Mouse (Mus musculus): ENCODE measurements around the gene Msx1.

Gene Msx1

DNA sequence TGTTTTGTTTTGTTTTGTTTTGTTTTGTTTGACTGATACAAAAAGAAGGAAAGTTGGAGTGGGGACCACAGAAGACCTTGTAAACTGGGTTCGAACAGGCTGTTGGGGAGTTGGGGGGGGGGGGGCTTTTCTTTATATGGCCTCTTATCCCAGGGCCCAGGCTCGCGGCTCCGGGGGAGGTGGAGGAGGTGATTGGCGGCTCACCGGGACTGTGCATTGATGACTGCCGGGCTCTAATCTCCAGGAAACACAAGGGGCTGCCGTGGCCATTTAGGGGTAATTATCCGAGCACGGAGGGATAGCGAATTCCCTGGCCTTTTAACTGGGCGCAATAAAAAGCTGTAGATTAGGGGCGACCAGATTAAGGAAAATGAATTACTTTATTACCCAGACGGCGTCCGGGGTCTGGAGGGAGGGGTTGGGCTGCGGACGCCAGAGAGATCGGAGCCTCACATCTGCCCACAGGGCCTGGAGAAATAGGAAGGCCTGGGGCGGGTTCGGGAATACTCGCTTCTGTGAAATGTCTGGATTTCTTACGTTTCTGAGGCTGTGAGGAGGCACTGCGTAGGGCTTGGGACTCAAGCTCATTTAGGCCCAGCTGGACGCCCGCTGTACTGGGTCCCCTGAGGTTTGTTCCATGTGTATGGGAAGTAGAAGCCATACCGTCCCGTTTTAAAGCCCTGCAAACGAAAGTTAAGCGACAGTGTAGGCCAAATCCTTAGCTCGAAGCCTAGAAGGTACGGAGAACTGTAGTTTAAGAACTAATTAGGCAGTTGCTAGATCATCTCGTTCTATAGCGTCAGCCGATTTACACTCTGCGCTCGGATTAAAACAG, 1.4 kb upstream of the Msx1 start:
- DNase-seq (ENCODE audit: low read depth, low spot score) = no peak

DNA sequence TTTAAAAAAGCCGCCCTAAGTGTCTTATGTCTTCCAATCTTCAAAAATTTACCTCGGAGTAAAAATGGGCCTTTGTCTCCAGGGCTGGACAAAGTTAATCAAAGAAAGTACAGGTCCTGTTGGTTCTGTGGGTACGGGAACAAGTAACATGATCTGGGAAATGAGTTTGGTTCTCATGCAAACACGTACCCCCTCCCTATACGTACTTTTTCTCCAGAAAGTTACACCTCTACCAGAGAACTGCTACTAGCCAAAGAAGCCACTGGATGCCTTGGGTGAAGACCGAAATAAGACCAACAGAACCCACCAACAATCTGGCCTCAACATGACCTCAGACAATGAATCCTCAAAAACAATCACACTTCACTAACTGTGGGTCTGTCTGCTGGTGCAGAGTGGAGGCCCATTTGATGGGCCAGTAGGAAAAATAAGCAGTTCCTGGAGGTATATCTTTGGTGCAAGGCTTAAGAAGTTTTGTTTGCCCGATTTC, 773 bp upstream of the Msx1 start:
- DNase-seq (ENCODE audit: low read depth, low spot score) = no peak

DNA sequence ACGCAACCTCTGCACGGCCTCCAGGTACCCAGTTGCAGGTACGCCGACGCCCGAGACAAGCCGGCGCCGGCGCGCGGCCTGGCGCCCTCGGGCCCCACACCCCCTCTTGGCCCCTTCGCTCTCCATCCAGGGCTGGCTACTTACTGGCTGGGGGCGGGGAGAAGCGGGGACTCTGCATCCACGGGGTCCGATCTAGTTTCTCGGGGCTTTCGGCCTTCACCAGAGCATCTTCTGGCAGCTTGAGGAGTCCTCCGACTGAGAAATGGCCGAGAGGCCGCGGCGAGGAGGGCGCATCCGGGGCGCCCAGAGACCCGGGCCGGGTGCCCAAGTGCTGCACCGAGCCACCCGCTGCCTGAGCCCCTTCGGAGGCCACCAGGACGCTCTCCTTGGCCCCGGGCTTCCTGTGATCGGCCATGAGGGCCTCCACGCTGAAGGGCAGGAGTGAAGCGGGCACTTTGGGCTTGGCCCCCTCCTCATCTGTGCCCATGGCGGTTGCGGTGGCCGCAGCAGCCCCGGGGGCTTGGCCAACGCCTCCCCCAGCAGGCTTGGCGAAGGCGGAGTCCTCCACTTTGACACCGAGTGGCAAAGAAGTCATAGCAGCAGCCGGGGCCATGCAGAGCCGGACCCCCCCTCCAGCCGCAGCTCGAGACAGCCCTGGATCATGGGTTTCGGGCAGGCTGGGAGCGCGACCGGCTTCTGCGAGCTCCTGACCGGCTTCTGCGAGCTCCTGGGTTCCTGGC, 492 bp downstream of the Msx1 start:
- DNase-seq (ENCODE audit: low read depth, low spot score) = no peak

DNA sequence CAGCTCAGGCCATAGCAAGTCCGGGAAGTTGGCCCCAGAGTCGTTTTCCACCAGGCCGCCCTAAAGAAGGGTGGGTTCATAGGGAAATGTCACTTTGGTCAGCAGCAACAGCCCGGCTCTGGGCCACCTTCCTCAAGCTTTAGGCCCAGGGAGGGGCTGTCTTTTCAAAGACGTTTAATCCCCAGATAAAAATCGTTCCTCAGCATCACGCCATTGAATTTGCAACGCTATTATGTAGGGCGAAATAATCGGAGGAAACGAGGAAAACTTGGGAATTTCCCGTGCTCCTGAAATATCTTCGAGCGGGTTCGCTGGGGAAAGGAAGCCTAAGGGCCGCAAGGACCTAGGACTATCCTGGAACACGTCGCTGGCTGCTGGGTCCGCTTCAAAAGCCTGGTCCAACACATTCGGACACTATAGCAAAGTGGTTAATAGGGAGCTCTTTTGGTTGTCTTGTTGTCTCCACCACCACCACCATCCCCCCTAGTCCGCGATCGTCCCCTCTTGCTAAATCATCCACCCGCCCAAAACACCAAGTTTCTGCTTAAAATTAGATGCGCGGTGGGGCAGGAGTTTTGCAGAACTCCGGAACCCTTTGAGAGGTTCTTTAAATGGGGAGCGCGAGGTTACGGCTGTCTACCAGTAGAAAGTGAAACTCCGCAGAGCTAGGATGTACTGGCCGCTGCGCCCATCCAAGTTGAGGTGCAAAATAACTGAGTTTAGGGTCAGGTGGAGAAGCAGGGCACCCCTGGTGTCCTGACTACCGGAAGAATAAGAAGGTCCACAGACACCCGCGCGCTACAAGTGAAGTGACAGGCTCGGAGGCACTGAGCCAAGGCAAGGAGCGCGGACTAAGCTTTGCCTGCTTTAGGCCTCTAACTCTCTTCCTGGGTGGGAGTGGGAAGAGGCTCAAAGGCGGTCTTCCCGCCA, 1.3 kb downstream of the Msx1 start:
- no peak for DNase-seq (ENCODE audit: low read depth, low spot score)

DNA sequence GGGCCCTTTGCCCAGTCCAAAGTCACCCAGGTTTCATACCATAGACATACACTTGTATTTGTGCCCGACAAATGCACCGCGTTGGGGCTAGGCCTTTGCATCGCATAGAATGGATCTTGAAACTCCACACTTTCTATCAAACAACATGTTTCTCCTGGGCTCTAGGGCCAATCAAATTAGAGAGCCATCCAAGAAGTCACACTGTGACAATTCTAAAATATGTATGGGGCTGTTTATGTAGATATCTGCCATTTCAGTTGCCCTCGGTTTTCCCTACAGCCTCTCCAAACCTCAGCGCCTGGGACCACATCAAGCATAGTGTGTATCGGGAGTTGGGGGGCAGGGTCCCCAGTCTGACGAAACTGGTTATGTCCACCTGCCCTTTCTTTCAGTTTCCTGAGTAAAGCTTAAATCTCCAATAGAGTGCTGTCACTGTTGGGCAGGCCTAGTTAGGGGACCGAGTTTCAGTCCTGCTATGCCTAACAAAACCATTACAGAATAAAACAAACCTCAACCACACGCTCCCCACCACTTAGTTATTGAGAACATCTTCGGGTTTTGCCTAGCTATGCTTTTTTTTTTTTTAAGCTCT, 2.2 kb downstream of the Msx1 start:
- no peak for DNase-seq (ENCODE audit: low read depth, low spot score)

DNA sequence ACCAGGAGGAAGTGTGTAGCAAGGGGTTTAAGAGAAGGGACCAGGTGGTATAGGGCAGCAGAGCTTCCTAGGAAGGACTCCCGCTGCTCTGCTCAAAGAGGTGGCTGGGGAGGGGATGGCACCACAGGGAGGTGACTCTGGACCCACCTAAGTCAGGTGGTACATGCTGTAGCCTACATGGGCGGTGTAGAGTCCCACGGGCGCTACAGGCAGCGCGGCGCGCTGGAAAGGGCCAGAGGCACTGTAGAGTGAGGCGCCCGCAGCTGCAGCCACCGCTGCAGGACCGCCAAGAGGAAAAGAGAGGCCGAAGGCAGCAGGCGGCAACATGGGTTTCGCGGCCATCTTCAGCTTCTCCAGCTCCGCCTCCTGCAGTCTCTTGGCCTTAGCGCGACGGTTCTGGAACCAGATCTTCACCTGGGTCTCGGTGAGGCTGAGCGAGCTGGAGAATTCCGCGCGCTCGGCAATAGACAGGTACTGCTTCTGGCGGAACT, 3.2 kb downstream of the Msx1 start:
- no peak for DNase-seq (ENCODE audit: low read depth, low spot score)

DNA sequence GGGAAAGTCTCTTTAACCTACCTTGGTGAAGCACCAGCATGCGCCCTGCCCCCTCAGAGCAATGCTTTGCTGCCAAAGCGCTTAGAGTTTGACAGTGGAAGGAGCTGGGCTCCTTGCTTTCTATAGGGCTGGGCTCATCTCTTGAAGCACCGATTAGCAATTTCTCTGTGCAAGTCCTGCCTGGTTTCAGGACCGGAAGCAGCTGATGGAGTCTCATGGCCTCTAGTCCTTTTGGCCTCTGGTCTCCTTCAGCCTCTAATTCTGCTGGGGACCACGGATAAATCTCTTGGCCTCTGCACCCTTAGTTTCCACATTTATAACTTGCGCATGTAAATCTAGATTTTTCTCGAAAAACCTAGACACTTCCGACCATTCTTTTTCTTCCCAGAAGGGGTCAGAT, 3.7 kb downstream of the Msx1 start:
- DNase-seq (ENCODE audit: low read depth, low spot score) = no peak

DNA sequence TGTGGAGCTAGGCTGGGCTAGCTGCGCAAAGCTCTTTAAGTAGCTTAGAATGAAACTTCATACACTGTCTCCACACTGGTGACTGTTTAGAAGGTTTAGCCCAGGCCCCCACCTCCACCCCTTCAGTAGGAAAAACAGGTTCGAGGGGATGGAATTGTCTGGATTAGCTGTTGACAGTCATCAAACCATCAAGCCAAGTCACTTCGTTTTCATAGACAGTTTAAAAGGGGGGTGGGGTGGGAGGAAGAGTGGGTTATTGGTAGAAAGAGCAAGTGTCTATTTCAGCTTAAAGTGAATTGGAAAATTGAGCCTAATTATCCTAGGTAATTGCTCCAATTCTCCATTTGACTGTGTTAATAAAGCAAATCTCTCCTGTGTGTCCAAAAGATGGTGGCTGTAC, 4.4 kb downstream of the Msx1 start:
- no peak for DNase-seq (ENCODE audit: low read depth, low spot score)

DNA sequence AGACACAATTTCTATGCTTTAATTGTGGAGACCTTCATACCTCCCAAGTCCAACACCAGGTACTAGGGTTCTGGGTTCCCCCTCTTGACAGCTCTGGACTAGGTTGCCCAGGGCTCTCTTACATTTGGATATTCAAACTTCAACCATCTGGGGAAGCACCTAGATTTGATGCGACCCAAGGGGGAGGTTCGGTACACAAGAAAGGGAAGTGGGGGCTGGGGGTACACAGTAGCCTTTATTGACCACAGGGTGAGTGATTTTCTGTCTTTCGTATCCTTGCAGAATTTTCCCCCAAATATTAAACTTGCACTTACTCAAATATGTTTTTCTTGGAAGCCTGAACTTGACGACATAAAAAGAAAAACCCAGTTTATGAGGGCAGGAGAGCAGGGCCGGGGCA, 4.8 kb downstream of the Msx1 start:
- no peak for DNase-seq (ENCODE audit: low read depth, low spot score)

DNA sequence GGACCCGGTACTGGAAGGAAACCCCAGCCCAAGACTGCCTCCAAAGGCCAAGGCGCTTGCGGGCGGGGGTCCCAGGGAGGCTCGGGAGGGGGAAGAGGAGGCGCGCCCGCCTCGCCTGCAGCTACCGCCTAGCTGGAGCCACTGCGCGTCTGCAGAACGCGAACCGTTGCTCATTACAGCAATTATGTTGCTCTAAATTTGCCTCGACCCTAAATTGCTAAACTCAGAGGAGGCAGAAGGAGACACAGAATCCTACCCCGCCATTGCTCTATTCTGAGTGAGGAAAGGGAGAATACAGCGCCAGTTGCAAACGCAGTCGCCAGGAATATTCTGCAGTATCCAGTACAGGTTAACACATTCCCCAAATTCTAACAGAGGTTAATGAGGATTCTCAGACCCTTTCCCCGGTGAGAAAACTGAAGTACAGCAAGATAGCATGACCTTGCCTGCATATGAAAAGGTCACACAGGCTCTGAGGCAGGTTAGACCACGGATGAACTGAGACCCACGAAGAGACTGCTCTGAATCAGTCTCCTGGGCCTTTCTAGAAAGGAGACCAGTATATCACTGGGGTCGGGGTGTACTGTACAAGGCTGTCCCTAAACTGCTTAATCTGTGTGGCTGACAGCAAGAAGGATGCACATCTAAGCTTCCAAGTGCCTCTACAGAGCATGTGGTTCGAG, 5.7 kb downstream of the Msx1 start:
- DNase-seq (ENCODE audit: low read depth, low spot score) = no peak

DNA sequence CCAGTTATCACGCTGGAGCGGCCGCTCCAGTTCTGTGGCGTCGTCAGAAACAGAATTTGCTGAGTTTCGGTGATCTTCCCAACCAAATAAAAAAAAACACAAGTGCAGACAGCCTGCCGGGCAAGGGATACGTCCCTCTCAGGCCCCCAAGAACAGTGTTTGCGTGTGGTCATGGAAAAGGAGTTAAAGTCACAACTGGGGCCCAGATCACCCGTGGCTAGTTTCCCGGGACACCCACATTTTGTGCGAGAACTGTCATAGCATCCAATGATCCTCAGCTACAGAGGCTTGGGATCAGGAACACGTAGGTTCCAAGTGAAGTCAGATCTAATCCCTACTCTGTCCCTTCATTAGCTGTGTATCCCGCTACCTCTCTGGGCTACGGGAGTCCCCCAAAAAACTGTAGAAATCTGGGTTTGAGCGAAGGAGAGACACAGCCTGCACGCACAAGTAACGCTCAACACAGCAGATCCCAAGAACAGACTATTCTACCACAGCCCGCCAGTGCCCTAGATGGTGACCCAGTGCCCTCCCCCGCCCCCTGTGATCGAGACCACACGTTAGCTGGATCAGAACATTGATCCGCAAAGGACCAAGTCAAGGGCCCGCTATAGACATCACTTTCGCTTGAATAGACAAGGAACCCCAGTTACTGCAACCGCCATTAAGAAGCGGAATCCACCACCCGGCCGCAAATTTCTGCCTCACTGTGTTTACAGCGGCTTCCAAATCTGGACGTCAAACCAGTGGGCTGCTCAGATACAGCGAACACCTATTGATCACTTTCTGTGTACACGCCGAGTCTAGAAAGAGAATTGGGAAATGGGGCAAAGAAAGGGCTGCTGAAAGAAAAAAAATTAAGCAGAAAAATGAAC, 6.5 kb downstream of the Msx1 start:
- DNase-seq (ENCODE audit: low read depth, low spot score) = no peak

DNA sequence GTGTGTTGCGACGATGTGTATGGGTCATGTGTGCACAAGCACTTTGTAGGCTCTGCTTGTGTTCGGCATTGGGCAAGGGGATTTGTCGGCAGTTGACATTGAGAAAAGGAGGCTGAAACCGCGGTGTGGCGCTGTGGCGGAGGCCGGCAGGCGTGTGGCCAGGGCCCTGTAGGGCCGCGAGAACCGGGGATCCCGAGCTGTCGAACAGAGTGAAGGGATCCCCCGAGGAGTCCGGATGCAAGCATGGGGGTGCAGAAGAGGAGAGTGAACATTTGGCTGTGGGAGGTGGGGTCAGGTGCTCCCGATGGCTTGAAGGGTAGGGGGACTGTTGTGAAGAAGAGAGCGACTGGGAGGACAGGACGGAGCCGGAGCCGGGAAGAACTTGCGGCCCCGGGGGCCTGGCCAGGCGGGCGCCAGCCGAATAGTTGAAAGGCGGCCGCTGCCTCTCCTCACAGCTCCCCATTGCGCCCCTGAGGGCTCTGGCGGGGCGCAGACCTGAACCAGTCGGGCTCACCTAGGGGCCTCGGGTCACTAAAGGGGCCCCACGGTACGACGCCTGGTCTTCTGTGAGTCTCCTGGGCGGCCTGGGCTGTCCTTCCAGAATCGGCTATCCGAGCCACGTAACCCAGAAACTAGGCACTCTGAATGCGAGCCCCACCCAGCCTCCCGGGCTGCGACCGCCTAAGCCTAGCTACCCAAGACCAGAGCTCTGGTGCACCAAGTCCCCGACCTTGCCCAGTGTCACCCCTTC, 7.3 kb downstream of the Msx1 start:
- DNase-seq (ENCODE audit: low read depth, low spot score) = no peak

DNA sequence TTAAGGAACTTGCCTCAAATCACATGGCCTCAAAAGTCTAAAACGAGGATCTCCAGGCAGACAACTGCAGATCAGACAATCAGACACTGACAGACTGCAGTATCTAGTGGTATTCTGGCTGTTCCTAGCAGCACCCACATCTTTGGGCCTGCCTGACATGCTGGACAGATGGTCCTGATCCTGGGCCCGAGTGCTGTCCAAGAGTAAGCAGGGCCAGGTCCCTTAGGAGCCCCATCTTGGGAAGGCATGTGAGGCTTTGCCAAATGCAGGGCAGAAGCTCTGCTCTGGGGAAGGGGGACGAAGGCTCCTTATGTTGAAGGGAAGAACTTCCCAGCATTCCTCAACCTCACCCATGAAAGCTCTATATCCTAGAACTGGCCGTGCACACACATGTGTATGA, 8.5 kb downstream of the Msx1 start:
- no peak for DNase-seq (ENCODE audit: low read depth, low spot score)

DNA sequence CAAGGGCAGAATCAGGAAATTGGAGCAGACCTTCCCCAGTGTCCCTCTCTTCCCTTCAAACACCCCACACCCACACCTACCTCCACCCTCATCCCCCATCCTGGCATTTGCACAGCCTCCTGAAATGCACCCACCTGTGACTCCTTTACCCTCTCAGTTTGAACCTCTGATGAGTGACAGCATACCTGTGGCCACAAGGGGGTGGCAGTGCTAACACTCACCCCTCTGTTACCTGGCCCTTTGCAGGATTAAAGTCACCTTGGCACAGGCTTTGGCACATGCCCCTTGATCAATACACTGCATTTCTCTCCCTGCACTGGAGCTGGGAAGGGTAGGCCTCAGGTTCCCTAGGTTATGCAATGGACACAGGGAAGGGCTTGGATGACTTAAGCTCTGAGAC, 10.2 kb downstream of the Msx1 start:
- DNase-seq (ENCODE audit: low read depth, low spot score) = no peak

DNA sequence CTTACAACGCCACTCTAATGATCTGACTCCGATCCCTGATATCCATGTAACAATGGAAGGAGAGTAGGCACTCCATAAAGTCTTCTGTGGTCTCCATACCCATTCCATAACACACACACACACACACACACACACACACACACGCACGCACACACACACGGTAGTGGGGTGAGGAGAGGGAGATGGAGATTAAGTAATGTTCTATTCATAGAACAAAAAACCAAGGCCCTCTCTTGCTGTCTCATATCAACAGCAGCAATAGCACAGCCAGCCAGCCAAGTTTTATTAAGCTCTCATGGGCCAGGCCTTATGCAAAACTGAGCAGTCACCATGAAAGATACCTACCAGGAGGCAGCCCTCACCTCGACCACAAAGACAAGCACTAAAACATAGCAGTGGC, 19.1 kb downstream of the Msx1 start:
- no peak for DNase-seq (ENCODE audit: low read depth, low spot score)

DNA sequence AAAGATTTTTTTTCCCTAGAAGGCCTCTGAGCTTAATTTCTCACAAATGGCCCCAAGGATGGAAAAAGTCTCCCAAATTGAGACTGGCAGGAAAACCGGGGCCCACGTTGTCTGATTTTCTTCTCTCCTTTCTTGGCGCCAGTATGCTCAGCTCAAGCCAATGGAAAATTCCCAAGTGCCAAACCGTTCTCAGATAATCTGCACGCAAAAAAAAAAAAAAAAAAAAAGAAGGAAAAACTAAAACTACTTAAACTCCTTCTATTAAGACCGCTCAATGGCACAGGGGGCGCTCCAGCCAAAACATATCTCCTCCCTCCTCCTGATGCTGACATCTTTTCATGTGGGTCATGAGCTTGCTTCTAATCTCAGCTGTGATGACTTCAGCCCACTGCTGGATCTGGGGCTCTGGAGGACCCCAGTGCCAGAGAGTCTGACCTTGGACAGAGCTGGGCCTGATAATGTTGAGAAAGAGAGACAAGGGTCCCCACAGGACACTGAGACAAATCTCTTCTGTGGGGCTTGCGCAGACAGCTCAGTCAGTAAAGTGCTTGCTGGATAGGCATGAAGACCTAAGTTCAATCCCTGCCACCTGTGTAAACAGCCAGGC, 19.8 kb downstream of the Msx1 start:
- no peak for DNase-seq (ENCODE audit: low read depth, low spot score)

DNA sequence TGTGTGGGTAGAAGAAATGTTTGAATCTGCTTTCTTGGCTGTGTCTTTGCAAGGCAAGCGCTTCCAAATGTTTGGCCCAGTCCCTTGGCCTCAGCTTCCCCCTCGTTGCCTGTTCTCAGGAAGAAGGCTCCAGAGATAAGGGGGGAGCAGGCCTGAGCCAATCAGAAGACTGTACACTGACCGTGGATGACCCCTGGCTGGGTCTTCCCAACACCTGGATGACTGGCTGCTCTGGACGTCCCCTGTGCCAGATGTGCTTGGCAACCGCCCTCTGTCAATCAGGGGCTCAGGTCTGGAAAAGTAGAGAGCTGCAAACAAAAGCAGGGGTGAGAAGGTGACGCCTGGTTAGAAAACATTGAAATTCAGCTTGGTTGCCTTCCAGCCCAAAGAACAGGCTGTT, 27.1 kb downstream of the Msx1 start:
- no peak for DNase-seq (ENCODE audit: low read depth, low spot score)

DNA sequence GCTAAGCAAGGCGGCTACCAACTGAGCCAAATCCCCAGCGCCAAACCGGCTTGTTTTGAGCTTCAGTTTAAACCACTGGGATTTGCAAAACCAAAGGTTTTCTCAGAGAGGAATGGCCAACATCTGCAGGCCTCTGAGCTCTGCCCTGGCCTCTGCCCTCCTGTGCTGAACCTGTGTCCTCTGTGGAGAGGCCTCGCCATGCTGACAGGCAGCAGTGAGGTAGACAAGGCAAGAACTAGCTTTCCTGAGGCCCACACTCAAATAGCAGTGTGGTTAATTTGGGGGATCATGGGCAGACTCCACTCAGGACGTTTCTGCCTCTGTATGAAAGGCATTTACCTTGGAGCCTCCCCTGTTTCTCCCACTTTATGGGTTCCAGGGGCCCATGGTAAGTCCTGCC, 27.6 kb downstream of the Msx1 start:
- DNase-seq (ENCODE audit: low read depth, low spot score) = no peak

DNA sequence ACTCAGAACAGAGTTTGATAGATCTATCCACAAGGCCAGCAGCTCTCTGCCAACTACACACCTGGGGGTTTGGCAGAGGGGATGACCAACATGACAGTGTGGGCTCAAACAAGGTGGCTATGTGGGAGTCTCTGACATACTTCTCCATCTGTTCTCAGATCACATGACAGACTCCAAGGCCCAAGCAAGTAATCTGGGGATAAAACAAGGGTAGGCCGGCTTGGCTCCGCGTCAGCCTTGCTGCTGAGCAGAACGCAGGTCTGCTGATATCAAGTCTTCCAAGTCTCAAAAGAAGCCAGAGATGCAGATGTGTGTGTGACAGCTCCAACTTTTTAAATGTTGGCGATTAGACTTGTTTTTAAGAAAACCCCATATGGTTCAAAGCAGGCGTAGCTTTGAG, 28.7 kb downstream of the Msx1 start:
- DNase-seq (ENCODE audit: low read depth, low spot score) = no peak
